22 mouse cellular contexts compared by ENCODE assay signal in the genomic region with DNA sequence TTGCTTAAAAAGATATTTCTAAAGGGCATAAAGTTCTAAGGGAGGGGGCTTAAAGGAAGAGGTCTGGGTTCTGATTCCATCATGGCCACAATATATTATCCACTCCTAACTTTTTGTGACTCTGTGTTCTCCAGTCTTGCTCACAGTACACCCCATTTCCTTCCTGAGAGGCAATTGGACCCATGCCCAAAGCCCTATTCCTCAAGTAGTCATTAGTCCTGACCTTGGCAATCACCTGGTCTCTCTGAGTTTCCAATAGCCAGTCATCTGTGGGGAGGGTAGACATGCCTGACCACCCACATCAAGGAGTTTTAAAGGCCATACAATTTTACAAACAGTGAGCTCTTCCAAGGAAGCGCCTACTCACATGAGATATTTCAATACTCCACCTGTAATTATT.
"Had no signal": no experiment of that assay in that cellular context is flagged by ENCODE, and none has a peak within 500 bp of the region (broad histone marks: within the 10 kb centered on the region; RNA-seq: fewer than 3 reads in every experiment).

No protein-coding gene starts in this region.

- DNase-seq: forebrain, postnatal 0 days; gastrocnemius, postnatal 14 days; gastrocnemius, postnatal 36 days; heart, adult 11 months; heart, adult 2 months; heart, postnatal 14 days; heart, postnatal 36 days; kidney, adult 18-20 months; layer of hippocampus, adult 9-11 months; layer of hippocampus, postnatal 36 days; left cerebral cortex, postnatal 4 days had no signal

- H3K9ac ChIP-seq: forebrain, postnatal 0 days; heart, embryonic 13.5 days; heart, embryonic 15.5 days; hindbrain, embryonic 13.5 days; hindbrain, embryonic 15.5 days; limb, embryonic 13.5 days; limb, embryonic 15.5 days; liver, embryonic 12.5 days; liver, embryonic 14.5 days had no signal

- H3K27me3 ChIP-seq: heart, embryonic 13.5 days; heart, embryonic 15.5 days; hindbrain, embryonic 13.5 days; hindbrain, embryonic 15.5 days; limb, embryonic 13.5 days; limb, embryonic 15.5 days; liver, embryonic 12.5 days had no signal

- H3K36me3 ChIP-seq: hindbrain, embryonic 15.5 days had no signal

- ATAC-seq: forebrain, postnatal 0 days; hindbrain, postnatal 0 days; intestine, embryonic 16.5 days; liver, embryonic 12.5 days had no signal

- H3K4me1 ChIP-seq: heart, embryonic 13.5 days; heart, embryonic 15.5 days; hindbrain, embryonic 15.5 days; limb, embryonic 13.5 days; limb, embryonic 15.5 days had no signal

- H3K4me3 ChIP-seq: heart, adult 2 months; heart, embryonic 13.5 days; heart, embryonic 15.5 days; hindbrain, embryonic 13.5 days; hindbrain, embryonic 15.5 days; limb, embryonic 13.5 days; limb, embryonic 15.5 days; liver, embryonic 12.5 days had no signal

- H3K4me2 ChIP-seq: heart, embryonic 11.5 days; heart, embryonic 13.5 days; heart, embryonic 15.5 days; hindbrain, embryonic 13.5 days; hindbrain, embryonic 15.5 days; limb, embryonic 13.5 days; limb, embryonic 15.5 days; liver, embryonic 12.5 days had no signal

- H3K9me3 ChIP-seq: heart, embryonic 13.5 days; heart, embryonic 15.5 days; hindbrain, embryonic 13.5 days; hindbrain, embryonic 15.5 days; limb, embryonic 13.5 days; limb, embryonic 15.5 days; liver, embryonic 12.5 days had no signal

- H3K27ac ChIP-seq: heart, adult 2 months; heart, embryonic 13.5 days; heart, embryonic 15.5 days; hindbrain, embryonic 13.5 days; hindbrain, embryonic 15.5 days; hindbrain, postnatal 0 days; limb, embryonic 13.5 days; limb, embryonic 15.5 days; liver, embryonic 12.5 days; liver, embryonic 14.5 days had no signal
